Mouse (Mus musculus) stomach, postnatal 0 days (tissue): ENCODE measurements around the gene Cilp.

Experiments
- CTCF ChIP-seq: IDR thresholded peaks from 2 replicates; pipeline ENCODE4 v1.5.1; 2016; ENCODE audit warnings: antibody characterized with exemption, low read depth, mild to moderate bottlenecking, moderate library complexity
- EP300 ChIP-seq: optimal IDR thresholded peaks from 2 replicates; pipeline ENCODE3; 2016; ENCODE audit warnings: antibody characterized with exemption

DNA sequence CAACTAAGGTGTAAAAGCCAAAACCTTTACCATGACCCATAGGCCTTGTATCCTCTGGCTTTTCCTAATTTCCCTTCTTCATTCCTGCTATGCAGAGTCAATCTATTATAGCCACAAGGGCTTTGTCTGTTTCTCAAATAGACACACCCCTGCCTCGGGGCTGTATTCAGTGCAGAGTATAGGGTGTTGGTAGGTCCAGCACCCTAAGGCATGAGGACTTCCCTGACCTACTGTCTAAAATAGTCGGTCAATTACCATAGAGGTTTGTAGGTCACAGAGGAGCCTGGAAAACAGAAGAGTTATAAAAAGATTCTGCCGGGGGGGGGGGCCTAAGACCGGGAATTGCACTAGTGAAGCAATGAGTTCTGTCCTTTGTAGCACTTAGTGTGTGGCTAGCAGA, 8.9 kb downstream of the Cilp start:
- TF ChIP-seq CTCF = no peak
- TF ChIP-seq EP300 = no peak
